Mouse (Mus musculus): Measurements from ENCODE around the gene E330021D16Rik. TPM values are rescaled to one million over a fixed set of nuclear protein-coding genes. Genes with fewer than 3 reads are reported as not detected.

Gene E330021D16Rik
- total and polyA plus RNA-seq, 3 experiments = not detected

DNA sequence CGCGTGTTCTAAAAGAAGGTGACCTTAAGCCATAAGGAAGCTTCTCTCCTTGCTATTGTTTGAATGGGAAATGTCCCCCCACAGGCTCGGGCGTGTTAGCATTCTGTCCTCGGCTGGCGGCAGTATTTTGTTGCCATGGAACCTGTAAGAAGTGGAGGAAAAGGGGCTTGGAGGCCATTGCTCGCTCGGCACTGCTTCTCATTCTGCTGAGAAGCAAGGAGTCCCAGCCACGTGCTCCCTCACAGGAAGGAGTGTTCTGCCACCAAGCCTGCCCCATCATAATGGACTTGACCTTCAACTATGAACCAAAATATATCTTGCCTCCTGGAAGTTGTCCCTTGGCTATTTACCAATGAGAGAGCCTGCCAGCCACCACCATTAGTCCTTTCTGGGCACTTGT lies 25.1 kb downstream of the E330021D16Rik start:
- in situ Hi-C loops (cut with MboI; ENCODE audit: low pct_ligation_motif_present, low pct_unique_long_range_greater_than_20kb, low sequenced_read_pairs) = no loop called here
- no peak for DNase-seq (ENCODE audit: extremely low read depth)
- no peak overlapping the region for H3K4me3 ChIP-seq (replicated peaks in 1 of 3; ENCODE audit: low read depth in 2 of 3, low read length in 2 of 3, poor library complexity in 1 of 3)
- no peaks in the 10 kb centered on the region for H3K36me3 ChIP-seq (replicated peaks in 1 of 2; ENCODE audit: control insufficient read depth in 1 of 2, insufficient read depth in 1 of 2, low read length in 1 of 2)
- dilution Hi-C loops (cut with MboI; ENCODE audit: extremely low pct_ligation_motif_present, extremely low pct_unique_long_range_greater_than_20kb, low sequenced_read_pairs) = no loop called here
- H3K79me2 ChIP-seq (replicated peaks; ENCODE audit: control insufficient read depth, extremely low read depth, insufficient read depth, poor library complexity, severe bottlenecking) = no peaks in the 10 kb centered on the region
- TF ChIP-seq POLR2A (IDR thresholded peaks at IDR 0.05; ENCODE audit: low read depth, low read length) (no peak), CHD2 (IDR thresholded peaks at IDR 0.05; ENCODE audit: low read length) (no peak), BHLHE40 (IDR thresholded peaks at IDR 0.05; ENCODE audit: low read depth, low read length) (no peak), POLR2AphosphoS2 (IDR thresholded peaks at IDR 0.05; ENCODE audit: low read depth, low read length) (no peak), SIN3A (IDR thresholded peaks at IDR 0.05; ENCODE audit: low read length) (no peak), GABPA (IDR thresholded peaks at IDR 0.05; ENCODE audit: insufficient replicate concordance, low read depth, low read length) (no peak), ZNF384 (IDR thresholded peaks at IDR 0.05; ENCODE audit: low read depth, low read length) (no peak)
- no peak overlapping the region for H3K9ac ChIP-seq (ENCODE audit: insufficient read depth, low read depth)
- no peak overlapping the region for H3K27ac ChIP-seq (ENCODE audit: insufficient read depth, low read depth)
- no peak overlapping the region for H3K4me2 ChIP-seq (ENCODE audit: insufficient read depth, low read depth, poor library complexity, severe bottlenecking)
- peaks cover 10% of the 10 kb centered on the region for H3K9me3 ChIP-seq (replicated peaks; ENCODE audit: low read length)
- peaks cover 24% of the 10 kb centered on the region for H3K27me3 ChIP-seq (replicated peaks)
- H3K4me1 ChIP-seq (ENCODE audit: control insufficient read depth in 1 of 2, insufficient read depth in 2 of 2) = no peaks in the 10 kb centered on the region

DNA sequence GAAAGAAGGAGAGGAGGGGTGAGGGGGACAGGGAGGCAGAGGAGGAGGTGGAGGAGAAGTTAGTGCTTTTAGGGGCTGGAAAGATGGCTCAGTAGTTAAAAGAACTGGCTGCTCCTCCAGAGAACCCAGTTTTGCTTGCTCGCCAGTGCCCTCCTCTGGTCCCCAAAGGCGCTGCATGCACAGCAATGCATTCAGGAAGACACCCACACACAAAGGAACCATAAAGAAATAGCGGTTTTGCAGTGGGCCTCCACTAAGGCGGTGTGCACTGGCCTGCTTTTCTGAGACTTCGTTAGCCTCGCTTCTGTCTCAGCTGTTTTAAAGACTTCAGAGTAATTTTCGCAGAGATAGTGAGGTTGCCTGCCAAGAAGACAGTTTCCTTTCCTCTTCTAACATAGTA lies 30.1 kb downstream of the E330021D16Rik start:
- Histone ChIP-seq H3K9me3 (replicated peaks; ENCODE audit: low read length) (no peaks in the 10 kb centered on the region), H3K4me2 (ENCODE audit: insufficient read depth, low read depth, poor library complexity, severe bottlenecking) (no peak overlapping the region), H3K4me3 (replicated peaks in 1 of 3; ENCODE audit: low read depth in 2 of 3, low read length in 2 of 3, poor library complexity in 1 of 3) (no peak overlapping the region), H3K36me3 (replicated peaks in 1 of 2; ENCODE audit: control insufficient read depth in 1 of 2, insufficient read depth in 1 of 2, low read length in 1 of 2) (no peaks in the 10 kb centered on the region), H3K79me2 (replicated peaks; ENCODE audit: control insufficient read depth, extremely low read depth, insufficient read depth, poor library complexity, severe bottlenecking) (no peaks in the 10 kb centered on the region), H3K27me3 (replicated peaks) (peaks cover 29% of the 10 kb centered on the region), H3K4me1 (ENCODE audit: control insufficient read depth in 1 of 2, insufficient read depth in 2 of 2) (no peaks in the 10 kb centered on the region), H3K9ac (ENCODE audit: insufficient read depth, low read depth) (no peak overlapping the region), H3K27ac (ENCODE audit: insufficient read depth, low read depth) (no peak overlapping the region)
- DNase-seq (ENCODE audit: extremely low read depth) = peak; percentile 31
- no peak for TF ChIP-seq USF2 (conservative IDR thresholded peaks at IDR 0.05; ENCODE audit: low read depth, low read length)
- TF ChIP-seq SMC3 (IDR thresholded peaks at IDR 0.05; ENCODE audit: low read depth, low read length) = peak; percentile 51
- peak; percentile 59 to 73; a peak in 3 of 4 replicates for TF ChIP-seq CTCF (conservative IDR thresholded peaks at IDR 0.05 in 1 of 2, IDR thresholded peaks at IDR 0.05 in 1 of 2; ENCODE audit: low read depth in 2 of 2, low read length in 2 of 2)
- peak; percentile 62 for TF ChIP-seq RAD21 (IDR thresholded peaks at IDR 0.05; ENCODE audit: low read depth, low read length)
- dilution Hi-C loops (cut with MboI; ENCODE audit: extremely low pct_ligation_motif_present, extremely low pct_unique_long_range_greater_than_20kb, low sequenced_read_pairs) = no loop called here
- in situ Hi-C loops (cut with MboI; ENCODE audit: low pct_ligation_motif_present, low pct_unique_long_range_greater_than_20kb, low sequenced_read_pairs) = no loop called here

DNA sequence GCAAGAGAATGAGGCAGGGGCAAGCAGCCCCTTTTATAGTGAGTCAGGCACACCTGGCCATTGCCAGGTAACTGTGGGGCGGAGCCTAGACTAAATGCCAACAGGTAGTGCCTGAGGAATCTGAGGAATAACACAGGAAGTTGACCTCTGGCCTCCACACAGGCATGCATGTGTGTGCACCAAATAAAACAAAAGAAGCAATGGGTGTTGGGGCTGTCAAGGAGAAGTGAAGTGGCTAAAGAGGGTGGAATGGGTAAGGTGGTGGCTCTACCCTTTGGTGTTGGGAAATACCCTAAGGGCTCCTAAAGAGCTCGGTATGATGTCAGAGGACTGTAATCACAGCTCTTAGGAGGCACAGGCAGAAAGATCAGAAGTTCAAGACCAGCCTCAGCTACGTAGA lies 32.2 kb downstream of the E330021D16Rik start:
- H3K27ac ChIP-seq (ENCODE audit: insufficient read depth, low read depth) = no peak overlapping the region
- no peaks in the 10 kb centered on the region for H3K79me2 ChIP-seq (replicated peaks; ENCODE audit: control insufficient read depth, extremely low read depth, insufficient read depth, poor library complexity, severe bottlenecking)
- H3K9ac ChIP-seq (ENCODE audit: insufficient read depth, low read depth) = no peak overlapping the region
- no peak overlapping the region for H3K4me2 ChIP-seq (ENCODE audit: insufficient read depth, low read depth, poor library complexity, severe bottlenecking)
- dilution Hi-C loops (cut with MboI; ENCODE audit: extremely low pct_ligation_motif_present, extremely low pct_unique_long_range_greater_than_20kb, low sequenced_read_pairs) (no loop called here), in situ Hi-C loops (cut with MboI; ENCODE audit: low pct_ligation_motif_present, low pct_unique_long_range_greater_than_20kb, low sequenced_read_pairs) (no loop called here)
- peaks cover 29% of the 10 kb centered on the region for H3K27me3 ChIP-seq (replicated peaks)
- no peaks in the 10 kb centered on the region for H3K36me3 ChIP-seq (replicated peaks in 1 of 2; ENCODE audit: control insufficient read depth in 1 of 2, insufficient read depth in 1 of 2, low read length in 1 of 2)
- no peaks in the 10 kb centered on the region for H3K4me1 ChIP-seq (ENCODE audit: control insufficient read depth in 1 of 2, insufficient read depth in 2 of 2)
- TF ChIP-seq ETS1 (conservative IDR thresholded peaks at IDR 0.05; ENCODE audit: low read depth, low read length) = no peak
- TF ChIP-seq EP300 (IDR thresholded peaks at IDR 0.05; ENCODE audit: low read length) = no peak
- TF ChIP-seq MXI1 (IDR thresholded peaks at IDR 0.05; ENCODE audit: low read depth, low read length) = no peak
- no peak for TF ChIP-seq GABPA (IDR thresholded peaks at IDR 0.05; ENCODE audit: insufficient replicate concordance, low read depth, low read length)
- no peak for TF ChIP-seq MYC (IDR thresholded peaks at IDR 0.05; ENCODE audit: low read depth, low read length)
- no peak for TF ChIP-seq NRF1 (IDR thresholded peaks at IDR 0.05; ENCODE audit: low read depth, low read length)
- no peak for TF ChIP-seq USF2 (conservative IDR thresholded peaks at IDR 0.05; ENCODE audit: low read depth, low read length)
- TF ChIP-seq ZMIZ1 (IDR thresholded peaks at IDR 0.05; ENCODE audit: low read depth, low read length) = no peak
- no peak for TF ChIP-seq HCFC1 (IDR thresholded peaks at IDR 0.05; ENCODE audit: low read depth, low read length)
- no peak for TF ChIP-seq NELFE (IDR thresholded peaks at IDR 0.05; ENCODE audit: low read depth, low read length)
- H3K4me3 ChIP-seq (replicated peaks in 1 of 3; ENCODE audit: low read depth in 2 of 3, low read length in 2 of 3, poor library complexity in 1 of 3) = no peak overlapping the region
- no peaks in the 10 kb centered on the region for H3K9me3 ChIP-seq (replicated peaks; ENCODE audit: low read length)
- DNase-seq (ENCODE audit: extremely low read depth) = no peak

Measured in CH12.LX (cell line).